Mouse (Mus musculus) MEL (cell line): ENCODE results near the gene Mrpl33. TPM values are rescaled to one million over a fixed set of nuclear protein-coding genes. Genes with fewer than 3 reads are reported as not detected.

Experiments used
- DNase-seq: peaks from one replicate; pipeline ENCODE4 v3.0.0; 2011; ENCODE audit warnings: low read depth, low spot score
- H3K27ac ChIP-seq: 2 replicates; pipeline ENCODE4 v1.5.1; 2012; ENCODE audit warnings: low read depth, mild to moderate bottlenecking, control low read depth, low read length, moderate library complexity; ENCODE audit not compliant: control insufficient read depth
- H3K27me3 ChIP-seq, 2 experiments: fragments of 150-350 bp in 1 of 2; sonication (generic) in 1 of 2; 2 replicates each; pipeline ENCODE4 v1.6.1; 2012; ENCODE audit warnings: low read length in 2 of 2, mild to moderate bottlenecking in 2 of 2, improper control_type of control experiment in 1 of 2, moderate library complexity in 1 of 2; ENCODE audit not compliant: insufficient read depth in 2 of 2, control insufficient read depth in 1 of 2
- H3K36me3 ChIP-seq, 2 experiments: 2 replicates each; pipeline ENCODE4 v1.6.1; 2012 to 2014; ENCODE audit warnings: low read length in 2 of 2, improper control_type of control experiment in 1 of 2, inconsistent platforms in 1 of 2, mild to moderate bottlenecking in 1 of 2; ENCODE audit not compliant: insufficient read depth in 2 of 2, control insufficient read depth in 1 of 2
- H3K4me1 ChIP-seq, 2 experiments: fragments of 150-350 bp in 1 of 2; sonication (generic) in 1 of 2; 2 replicates each; pipeline ENCODE4 v1.6.1; 2012; ENCODE audit warnings: low read length in 2 of 2, improper control_type of control experiment in 1 of 2, mild to moderate bottlenecking in 1 of 2; ENCODE audit not compliant: insufficient read depth in 2 of 2, control insufficient read depth in 1 of 2
- H3K4me3 ChIP-seq, 2 experiments: fragments of 150-350 bp in 1 of 2; sonication (generic) in 1 of 2; 2 replicates each; pipeline ENCODE4 v1.5.1; 2012; ENCODE audit warnings: low read depth in 2 of 2, low read length in 2 of 2, mild to moderate bottlenecking in 2 of 2, moderate library complexity in 2 of 2, control low read depth in 1 of 2, improper control_type of control experiment in 1 of 2; ENCODE audit not compliant: control insufficient read depth in 1 of 2, insufficient read depth in 1 of 2
- H3K79me2 ChIP-seq: 2 replicates; pipeline ENCODE4 v1.6.1; 2012; ENCODE audit warnings: mild to moderate bottlenecking, low read length, moderate library complexity; ENCODE audit not compliant: control insufficient read depth, poor library complexity, insufficient read depth
- H3K9ac ChIP-seq: 2 replicates; pipeline ENCODE4 v1.6.1; 2012; ENCODE audit warnings: low read depth, mild to moderate bottlenecking, control low read depth, low read length, moderate library complexity; ENCODE audit not compliant: control insufficient read depth, poor library complexity, severe bottlenecking
- H3K9me3 ChIP-seq: fragments of 150-350 bp; sonication (generic); replicated peaks from 2 replicates; pipeline ENCODE4 v1.6.1; 2012; ENCODE audit warnings: mild to moderate bottlenecking, low read length, improper control_type of control experiment, moderate library complexity; ENCODE audit not compliant: insufficient read depth
- ELF1 ChIP-seq: IDR thresholded peaks from 2 replicates; pipeline ENCODE4 v1.6.1; 2014; ENCODE audit warnings: low read depth, mild to moderate bottlenecking, inconsistent platforms, low read length, improper control_type of control experiment, moderate library complexity
- EP300 ChIP-seq, 2 experiments: IDR thresholded peaks; 2 replicates each; pipeline ENCODE4 v1.6.1; 2011; ENCODE audit warnings: improper control_type of control experiment in 2 of 2, low read length in 2 of 2, low read depth in 1 of 2, mild to moderate bottlenecking in 1 of 2
- ETS1 ChIP-seq: IDR thresholded peaks from 2 replicates; pipeline ENCODE4 v1.6.1; 2012; ENCODE audit warnings: low read depth, mild to moderate bottlenecking, inconsistent platforms, low read length, improper control_type of control experiment, moderate library complexity
- GATA1 ChIP-seq: IDR thresholded peaks from 2 replicates; pipeline ENCODE4 v1.6.1; 2011; ENCODE audit warnings: low read depth, low read length, improper control_type of control experiment
- MAFK ChIP-seq: IDR thresholded peaks from 2 replicates; pipeline ENCODE4 v1.6.1; 2011; ENCODE audit warnings: low read depth, mild to moderate bottlenecking, low read length, improper control_type of control experiment, borderline replicate concordance
- MAX ChIP-seq: IDR thresholded peaks from 2 replicates; pipeline ENCODE4 v1.6.1; 2011; ENCODE audit warnings: low read length, improper control_type of control experiment
- MEF2A ChIP-seq: IDR thresholded peaks from 2 replicates; pipeline ENCODE4 v1.6.1; 2014; ENCODE audit warnings: low read depth, mild to moderate bottlenecking, inconsistent platforms, low read length, improper control_type of control experiment; ENCODE audit not compliant: poor library complexity, insufficient replicate concordance, severe bottlenecking; ENCODE audit errors: extremely low read depth
- MYB ChIP-seq: IDR thresholded peaks from 2 replicates; pipeline ENCODE4 v1.6.1; 2011; ENCODE audit warnings: mild to moderate bottlenecking, low read depth, low read length, improper control_type of control experiment
- MYC ChIP-seq: IDR thresholded peaks from 2 replicates; pipeline ENCODE4 v1.6.1; 2011; ENCODE audit warnings: low read depth, mild to moderate bottlenecking, low read length, improper control_type of control experiment, moderate library complexity
- RAD21 ChIP-seq: IDR thresholded peaks from 2 replicates; pipeline ENCODE4 v1.6.1; 2011; ENCODE audit warnings: mild to moderate bottlenecking, low read depth, low read length, improper control_type of control experiment
- polyA plus RNA-seq, 2 experiments: library from polyadenylated mRNA; stranded (reverse) in 1 of 2; unstranded in 1 of 2; fragments of >175 nt in 1 of 2; fragments of >200 nt in 1 of 2; gene quantifications; 2 replicates each; pipeline versions ENCODE4 v1.2.1 to v1.2.4; 2012; ENCODE audit warnings: low replicate concordance in 2 of 2, low read depth in 1 of 2; ENCODE audit not compliant: insufficient read length in 2 of 2, insufficient read depth in 1 of 2, missing spikeins in 1 of 2
- total RNA-seq: library from RNA; depleted of rRNA; stranded (reverse); fragments of 300-350 nt; gene quantifications from 2 replicates; pipeline ENCODE4 v1.2.3, GENCODE M21; 2012

Mrpl33 gene
- total and polyA plus RNA-seq, 3 experiments: 158 to 249 TPM; not detected in 1

- Histone ChIP-seq H3K9me3 (no peaks in the 10 kb centered on the region), H3K9ac (no peak overlapping the region), H3K4me1 (peaks cover 1 to 6% of the 10 kb centered on the region in 2 experiments; a peak in 3 of 4 replicates), H3K27ac (no peak overlapping the region), H3K36me3 (peaks cover 9 to 18% of the 10 kb centered on the region in 2 experiments), H3K27me3 (no peaks in the 10 kb centered on the region), H3K79me2 (peaks cover 8% of the 10 kb centered on the region), H3K4me3 (no peak overlapping the region)
- TF ChIP-seq RAD21 (no peak), GATA1 (no peak), MYB (no peak), EP300 (IDR thresholded peaks at IDR 0.05; ENCODE audit: low read depth in 1 of 2, low read length in 2 of 2) (no peak), MAX (no peak), MYC (no peak)
- no peak for DNase-seq
Measured at GRCm38 (mm10) chr5:31620326-31620725, 23.6 kb downstream of the Mrpl33 start.

- TF ChIP-seq ELF1: no peak
- no peak for TF ChIP-seq MAFK
- no peak for TF ChIP-seq MEF2A
- Histone ChIP-seq H3K9me3 (no peaks in the 10 kb centered on the region), H3K27me3 (no peaks in the 10 kb centered on the region), H3K9ac (no peak overlapping the region), H3K27ac (no peak overlapping the region), H3K79me2 (no peaks in the 10 kb centered on the region), H3K4me3 (no peak overlapping the region), H3K4me1 (no peaks in the 10 kb centered on the region), H3K36me3 (peaks cover 0 to 5% of the 10 kb centered on the region in 2 experiments; a peak in 2 of 4 replicates)
- DNase-seq: no peak
Measured at GRCm38 (mm10) chr5:31627117-31627516, 30.4 kb downstream of the Mrpl33 start.

- no peak overlapping the region for H3K27ac ChIP-seq
- TF ChIP-seq ETS1: no peak
- no peaks in the 10 kb centered on the region for H3K36me3 ChIP-seq
- H3K4me3 ChIP-seq: no peak overlapping the region
- H3K9me3 ChIP-seq: no peaks in the 10 kb centered on the region
- no peaks in the 10 kb centered on the region for H3K4me1 ChIP-seq
- H3K27me3 ChIP-seq: no peaks in the 10 kb centered on the region
- DNase-seq: no peak
- no peak overlapping the region for H3K9ac ChIP-seq
- H3K79me2 ChIP-seq: no peaks in the 10 kb centered on the region
Measured at GRCm38 (mm10) chr5:31627562-31628526, 31.1 kb downstream of the Mrpl33 start.
